Comparison of ENCODE assay signal across 8 mouse cellular contexts in genomic region chr2:18766821-18767541, GRCm38 (mm10).
DNase-seq lines count a peak whose midpoint lies in the region; ATAC-seq and TF ChIP-seq lines count a peak whose summit lies in the region.

No protein-coding gene starts in this region.

- peak; percentile 82 for DNase-seq in ZHBTc4 (ENCODE audit: low read depth, low spot score)
- peak; percentile 68 to 74 for DNase-seq in gastrocnemius, adult 8-10 months (ENCODE audit: low spot score in 2 of 2)
- peak; percentile 81 for DNase-seq in induced T-regulatory cell, adult 2 months (ENCODE audit: low read depth)
- peak; percentile 63 to 71 for DNase-seq in left cerebral cortex, adult 8-10 months (ENCODE audit: low spot score in 2 of 2)
- peak; percentile 73 for DNase-seq in right cerebral cortex, adult 18-20 months
- DNase-seq in urinary bladder, adult 2 months (ENCODE audit: low spot score) = peak; percentile 80

- no peak for TF ChIP-seq CTCF in cortical plate, adult 2 months (IDR thresholded peaks at IDR 0.05; ENCODE audit: extremely low read depth, insufficient read depth, low read length)

- H3K4me1 ChIP-seq in cortical plate, adult 2 months (ENCODE audit: control insufficient read depth, insufficient read depth, low read length) = no peaks in the 10 kb centered on the region

- peak overlapping the region; percentile 83 for H3K27ac ChIP-seq in cortical plate, adult 2 months (ENCODE audit: insufficient read depth, low read length)

- peak; percentile 78 for ATAC-seq in megakaryocyte, adult 5-6 weeks (ENCODE audit: poor library complexity, severe bottlenecking)

- peak; percentile 62 for TF ChIP-seq POLR2A in cortical plate, adult 2 months (IDR thresholded peaks at IDR 0.05; ENCODE audit: extremely low read depth, insufficient read depth, low read length)

- peak overlapping the region; percentile 69 for H3K4me3 ChIP-seq in cortical plate, adult 2 months (ENCODE audit: insufficient read depth, low read length)

Comparison
In these comparisons a context has a peak if more than half of its experiments do, and no peak if none do; other contexts are left out.
1. Peak in every context shown above with its lines: DNase-seq, ATAC-seq, H3K4me3 ChIP-seq and H3K27ac ChIP-seq.